Mouse (Mus musculus) limb, embryonic 14.5 days (tissue): ENCODE results near the gene Magel2. TPM values are rescaled to one million over a fixed set of nuclear protein-coding genes. Genes with fewer than 3 reads are reported as not detected.

Source experiments
- ATAC-seq: fragments of 200-750 bp; cut with Nextera tagmentation; 2 replicates; pipeline ENCODE4 v1.8.0; 2017; ENCODE audit warnings: low read depth, moderate number of reproducible peaks, moderate TSS enrichment; ENCODE audit not compliant: low FRiP score
- DNase-seq: peaks from one replicate; pipeline ENCODE4 v3.0.0-alpha.2; 2015; ENCODE audit warnings: low spot score
- H3K27ac ChIP-seq: fragments of 300-500 bp; sonication (generic); replicated peaks from 2 replicates; pipeline ENCODE4 v1.5.1; 2014; ENCODE audit warnings: low read depth, mild to moderate bottlenecking, low read length, moderate library complexity, mixed read lengths
- H3K27me3 ChIP-seq: fragments of 300-500 bp; sonication (generic); 2 replicates; pipeline ENCODE4 v1.6.1; 2014; ENCODE audit warnings: low read length, mixed read lengths; ENCODE audit not compliant: control insufficient read depth, insufficient read depth
- H3K36me3 ChIP-seq: fragments of 300-500 bp; sonication (generic); 2 replicates; pipeline ENCODE4 v1.6.1; 2014; ENCODE audit warnings: mild to moderate bottlenecking, low read length, moderate library complexity, mixed read lengths; ENCODE audit not compliant: control insufficient read depth, insufficient read depth
- H3K4me1 ChIP-seq: fragments of 300-500 bp; sonication (generic); 2 replicates; pipeline ENCODE4 v1.6.1; 2014; ENCODE audit warnings: antibody characterized with exemption, low read length, mixed read lengths; ENCODE audit not compliant: control insufficient read depth, insufficient read depth
- H3K4me2 ChIP-seq: fragments of 300-500 bp; sonication (generic); replicated peaks from 2 replicates; pipeline ENCODE4 v1.6.1; 2014; ENCODE audit warnings: low read depth, mild to moderate bottlenecking, low read length, moderate library complexity; ENCODE audit not compliant: severe bottlenecking
- H3K4me3 ChIP-seq: fragments of 300-500 bp; sonication (generic); replicated peaks from 2 replicates; pipeline ENCODE4 v1.5.1; 2014; ENCODE audit warnings: low read length
- H3K9ac ChIP-seq: fragments of 300-500 bp; sonication (generic); 2 replicates; pipeline ENCODE4 v1.6.1; 2014; ENCODE audit warnings: mild to moderate bottlenecking, low read depth, low read length, moderate library complexity; ENCODE audit not compliant: severe bottlenecking
- H3K9me3 ChIP-seq: fragments of 300-500 bp; sonication (generic); 2 replicates; pipeline ENCODE4 v1.6.1; 2016; ENCODE audit warnings: low read length; ENCODE audit not compliant: control insufficient read depth
- POLR2A ChIP-seq: fragments of 200-500 bp; IDR thresholded peaks from 2 replicates; pipeline ENCODE4 v1.8.0; 2012; ENCODE audit warnings: inconsistent platforms, mild to moderate bottlenecking, moderate library complexity, borderline replicate concordance; ENCODE audit not compliant: insufficient read depth, insufficient read length; ENCODE audit errors: extremely low read depth
- WGBS: fragments of 180-500 bp; shearing (Covaris S2); extraction: QIAGEN DNeasy Blood & Tissue Kit; methylation state at CpG from one replicate; pipeline ENCODE4 v1.1.7; 2014; 5-methylcytosine and 5-hydroxymethylcytosine counted together
- polyA plus RNA-seq, 2 experiments: library from polyadenylated mRNA; depleted of rRNA in 1 of 2; stranded (reverse) in 1 of 2; unstranded in 1 of 2; fragments of >200 nt; fragmentation: Nextera tagmentation in 1 of 2; extraction: Ambion mirVana in 1 of 2; gene quantifications; 2 replicates each; pipeline versions ENCODE4 v1.2.1 to v1.2.3; 2012 to 2014

Gene Magel2
- polyA plus RNA-seq, 2 experiments = 7.2 to 35.7 TPM

- Histone ChIP-seq H3K4me2 (no peak overlapping the region), H3K4me3 (no peak overlapping the region), H3K27ac (no peak overlapping the region), H3K9ac (no peak overlapping the region), H3K27me3 (no peaks in the 10 kb centered on the region), H3K36me3 (no peaks in the 10 kb centered on the region), H3K9me3 (0 out of 2 replicates have a peak, but pooled peaks cover 8% of the 10 kb centered on the region), H3K4me1 (peaks cover 3% of the 10 kb centered on the region; the same call in 1 of the 2 replicates)
- TF ChIP-seq POLR2A = no peak
- ATAC-seq (no peak), DNase-seq (no peak)
- WGBS = 53% methylated on average over 4 of the region's 4 CpGs
These were observed 46.4 kb downstream of the Magel2 start for GRCm38 (mm10) chr7:62423210-62423609.

GRCm38 (mm10) chr7:62428337-62428736 lies 51.5 kb downstream of the Magel2 start:
- no peaks in the 10 kb centered on the region for H3K9me3 ChIP-seq
- ATAC-seq = no peak
- H3K4me1 ChIP-seq = no peaks in the 10 kb centered on the region
- no peaks in the 10 kb centered on the region for H3K36me3 ChIP-seq
- no peak overlapping the region for H3K9ac ChIP-seq
- H3K27ac ChIP-seq = no peak overlapping the region
- TF ChIP-seq POLR2A = no peak
- H3K4me3 ChIP-seq = no peak overlapping the region
- no peak for DNase-seq
- no peak overlapping the region for H3K4me2 ChIP-seq
- 22% methylated on average over 8 of the region's 8 CpGs for WGBS
- H3K27me3 ChIP-seq = no peaks in the 10 kb centered on the region

Other genes starting within 250 kb of the Magel2 start
- gene Ndn, start 30.4 kb upstream of the Magel2 start, polyA plus RNA-seq (2012; rRNA removed) = 103 and 109 TPM in 2 replicates
- gene Ndn, start 30.4 kb upstream of the Magel2 start, polyA plus RNA-seq (2014; fragmentation: Nextera tagmentation; extraction: Ambion mirVana) = 121 and 139 TPM in 2 replicates
- 7.4 and 7.7 TPM in 2 replicates for gene Mkrn3, start 43.1 kb downstream of the Magel2 start, polyA plus RNA-seq (2012; rRNA removed)
- gene Mkrn3, start 43.1 kb downstream of the Magel2 start, polyA plus RNA-seq (2014; fragmentation: Nextera tagmentation; extraction: Ambion mirVana) = 6.5 and 6.8 TPM in 2 replicates
- gene Peg12, start 87.5 kb downstream of the Magel2 start, polyA plus RNA-seq (2012; rRNA removed) = 12.3 and 15.7 TPM in 2 replicates
- 27.4 and 29.7 TPM in 2 replicates for gene Peg12, start 87.5 kb downstream of the Magel2 start, polyA plus RNA-seq (2014; fragmentation: Nextera tagmentation; extraction: Ambion mirVana)